Mouse (Mus musculus): ENCODE results near the gene Crbn. TPM values are rescaled to one million over a fixed set of nuclear protein-coding genes. Genes with fewer than 3 reads are reported as not detected.

Gene Crbn
- total RNA-seq, 2 experiments from 2014 or later, result 50.6 to 60.7 TPM

DNA sequence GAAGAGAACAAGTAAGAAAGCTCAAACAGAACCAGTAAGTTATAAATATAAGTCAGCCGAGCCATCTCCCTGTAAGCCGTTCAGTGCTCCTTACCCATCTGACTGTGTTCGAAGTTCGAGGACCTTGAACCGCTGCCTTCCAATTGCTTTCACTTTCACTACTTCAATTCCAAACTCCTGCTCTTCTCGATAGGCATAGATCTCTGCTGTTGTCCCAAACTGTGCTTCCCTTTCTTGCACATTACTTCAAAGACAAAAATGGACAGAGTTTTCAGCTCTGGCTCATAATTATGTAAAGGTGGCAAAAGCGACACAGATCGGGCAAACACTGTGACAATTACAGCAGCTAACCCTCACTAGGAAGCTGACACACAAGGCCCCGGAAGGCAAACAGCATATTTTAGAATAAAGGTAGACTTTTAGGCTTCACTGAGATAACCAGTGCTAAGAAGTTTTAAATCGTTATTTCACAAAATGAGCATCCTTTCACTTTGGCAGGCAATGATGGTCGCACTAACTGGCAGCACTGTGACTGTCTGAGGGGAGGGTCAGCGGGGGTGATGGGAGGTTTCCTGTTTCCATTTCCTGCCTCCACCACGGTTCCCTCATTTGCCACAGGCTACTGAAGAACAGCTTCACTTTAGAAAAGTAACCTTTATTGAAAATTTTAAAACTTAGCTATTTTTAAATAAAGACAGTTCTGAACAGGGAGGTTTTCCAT lies 5.6 kb downstream of the Crbn start:
- TF ChIP-seq CTCF (IDR thresholded peaks at IDR 0.05), result no peak
- no peak for DNase-seq
- Histone ChIP-seq H3K4me3 (no peak overlapping the region), H3K27ac (no peak overlapping the region)
- intact Hi-C loops (cut with DNase I), result no loop called here

GRCm38 (mm10) chr6:106793621-106794020 lies 6.3 kb downstream of the Crbn start:
- intact Hi-C loops (cut with DNase I), result no loop called here
- no peak for TF ChIP-seq CTCF (IDR thresholded peaks at IDR 0.05)
- DNase-seq, result no peak
- Histone ChIP-seq H3K4me3 (no peak overlapping the region), H3K27ac (no peak overlapping the region)

DNA sequence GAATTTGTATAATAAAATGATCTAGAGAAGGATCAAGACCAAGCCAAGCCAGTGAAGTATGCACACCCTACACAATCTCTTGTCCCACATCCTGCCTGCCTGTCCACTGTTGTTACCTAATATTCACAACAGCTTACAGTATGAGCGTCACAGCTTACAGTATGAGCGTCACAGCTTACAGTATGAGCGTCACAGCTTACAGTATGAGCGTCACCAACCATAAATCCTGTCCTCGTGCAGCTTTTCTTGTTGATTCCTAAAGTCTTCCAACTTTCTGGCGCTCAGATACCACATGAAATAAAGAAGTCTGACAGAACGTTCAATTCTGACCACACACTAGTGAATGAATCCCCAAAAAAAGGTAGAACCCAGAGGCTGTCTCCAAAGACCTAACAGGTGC lies 6.8 kb downstream of the Crbn start:
- intact Hi-C loops (cut with DNase I), result no loop called here
- H3K4me3 ChIP-seq, result no peak overlapping the region
- DNase-seq, result no peak
- no peak overlapping the region for H3K27ac ChIP-seq
- TF ChIP-seq CTCF (IDR thresholded peaks at IDR 0.05), result no peak

GRCm38 (mm10) chr6:106792486-106792885 lies 7.4 kb downstream of the Crbn start:
- Histone ChIP-seq H3K27ac (no peak overlapping the region), H3K4me3 (no peak overlapping the region)
- no peak for TF ChIP-seq CTCF (IDR thresholded peaks at IDR 0.05)
- intact Hi-C loops (cut with DNase I), result no loop called here
- no peak for DNase-seq

DNA sequence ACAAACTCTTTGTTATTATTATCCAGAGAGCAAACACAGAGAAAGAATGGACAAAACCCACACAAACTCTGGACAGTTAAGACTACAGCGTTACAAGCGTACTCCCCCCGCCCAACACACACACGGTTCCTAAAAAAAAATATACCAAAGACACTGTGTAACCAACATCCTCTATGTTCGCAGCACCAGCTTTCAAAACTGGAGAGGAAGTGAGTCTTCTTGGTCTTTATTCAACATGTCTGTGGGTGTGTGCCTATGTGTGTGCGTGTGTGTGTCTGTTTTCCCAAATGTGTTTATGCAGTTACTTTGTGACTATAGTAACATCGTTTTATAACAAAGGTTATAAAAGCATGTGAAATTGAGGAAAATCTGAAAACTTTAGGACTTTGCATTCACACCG lies 8.4 kb downstream of the Crbn start:
- Histone ChIP-seq H3K4me3 (no peak overlapping the region), H3K27ac (no peak overlapping the region)
- no peak for DNase-seq
- intact Hi-C loops (cut with DNase I), result no loop called here
- no peak for TF ChIP-seq CTCF (IDR thresholded peaks at IDR 0.05)

- Histone ChIP-seq H3K27ac (no peak overlapping the region), H3K4me3 (no peak overlapping the region)
- no peak for DNase-seq
- intact Hi-C loops (cut with DNase I), result no loop called here
- no peak for TF ChIP-seq CTCF (IDR thresholded peaks at IDR 0.05)
These were observed 12.7 kb downstream of the Crbn start for GRCm38 (mm10) chr6:106787138-106787537.

DNA sequence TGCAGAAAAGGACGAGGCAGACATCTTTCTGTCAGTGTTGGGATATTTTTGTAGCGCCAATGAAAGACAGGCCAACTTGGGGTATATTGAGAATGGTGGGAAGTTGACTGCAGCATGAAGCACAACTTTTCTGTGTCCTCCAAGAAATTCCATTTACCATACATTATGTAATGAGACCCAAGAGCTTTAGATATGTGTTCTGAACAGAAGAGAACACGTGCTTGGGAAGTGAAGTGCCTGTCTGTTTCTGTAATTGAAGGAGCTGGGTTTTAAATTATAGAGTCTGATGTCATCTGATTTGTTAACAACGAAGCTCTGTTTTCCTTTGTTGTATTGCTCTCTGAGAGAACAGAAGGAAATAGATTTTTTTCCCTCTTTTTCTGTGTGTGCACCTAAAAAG lies 29.8 kb downstream of the Crbn start:
- H3K27ac ChIP-seq, result no peak overlapping the region
- no peak for TF ChIP-seq CTCF (IDR thresholded peaks at IDR 0.05)
- H3K4me3 ChIP-seq, result peak overlapping the region; percentile 92
- no peak for DNase-seq
- intact Hi-C loops (cut with DNase I), result no loop called here

DNA sequence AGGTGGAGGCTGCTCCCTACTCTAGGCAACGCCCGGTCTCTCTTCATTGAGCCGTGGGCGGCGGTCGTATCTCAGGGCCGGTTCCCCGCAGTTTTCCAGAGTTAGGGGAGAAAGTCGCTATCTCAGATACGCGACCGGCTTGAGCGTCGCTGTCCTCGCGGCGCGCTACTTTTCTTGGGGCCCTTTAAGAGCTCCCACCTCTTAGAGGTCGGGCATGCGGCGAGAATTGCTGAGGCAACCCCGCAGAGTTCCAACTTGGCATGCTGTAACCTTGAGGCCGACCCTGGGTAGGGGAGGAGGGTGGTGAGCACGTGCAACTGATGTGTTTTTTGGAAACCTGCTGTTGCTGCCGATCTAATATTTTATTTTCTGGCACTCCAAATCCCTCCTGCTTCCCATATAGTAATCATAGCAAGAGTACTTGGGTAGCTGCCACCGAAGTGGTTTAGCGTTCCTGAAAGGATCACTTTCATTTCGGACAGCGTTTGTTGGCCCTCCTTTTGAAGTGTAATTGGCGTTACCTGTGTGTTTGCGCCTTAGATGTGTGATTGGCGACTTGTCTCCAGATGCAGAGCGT lies 30.5 kb downstream of the Crbn start:
- Histone ChIP-seq H3K4me3 (peak overlapping the region; percentile 92), H3K27ac (peak overlapping the region; percentile 92)
- intact Hi-C loops (cut with DNase I), result loop anchor here (5.0 kb wide), 1 partner anchor 33 kb away; the partner anchor contains the start of gene Crbn
- no peak for DNase-seq
- TF ChIP-seq CTCF (IDR thresholded peaks at IDR 0.05), result no peak

- DNase-seq, result peak; percentile 99
- intact Hi-C loops (cut with DNase I), result loop anchor here (5.0 kb wide), 1 partner anchor 34 kb away; the partner anchor contains the start of gene Crbn
- Histone ChIP-seq H3K27ac (peak within 1 kb of the TSS; percentile 92), H3K4me3 (peak within 1 kb of the TSS; percentile 92)
- no peak for TF ChIP-seq CTCF (IDR thresholded peaks at IDR 0.05)
These were observed 31.1 kb downstream of the Crbn start, which contains the start of gene Trnt1 for GRCm38 (mm10) chr6:106768640-106769289. Trnt1 (plus strand) TSS chr6:106769120.

DNA sequence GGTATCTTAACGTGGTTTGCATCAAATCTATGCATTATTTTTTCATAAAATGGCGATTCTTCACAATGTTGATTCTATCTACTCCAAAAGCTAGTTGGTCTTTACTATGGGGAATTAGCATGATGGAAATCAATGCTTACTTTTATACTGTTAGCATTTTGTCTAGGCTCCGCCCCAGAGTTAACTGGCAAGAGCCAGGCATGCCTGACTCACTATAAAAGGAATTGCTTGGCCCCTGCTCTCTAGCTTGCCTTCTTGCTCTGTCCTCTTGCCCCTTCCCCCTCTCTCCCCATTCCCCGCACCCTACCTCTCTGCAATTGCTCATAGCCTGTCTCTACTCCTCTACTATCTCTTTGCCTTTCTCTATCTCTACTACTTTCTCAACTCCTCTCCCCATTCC lies 33.1 kb downstream of the Crbn start:
- Histone ChIP-seq H3K27ac (no peak overlapping the region), H3K4me3 (no peak overlapping the region)
- intact Hi-C loops (cut with DNase I), result loop anchor here (5.0 kb wide), 1 partner anchor 36 kb away; the partner anchor contains the start of gene Crbn
- no peak for DNase-seq
- TF ChIP-seq CTCF (IDR thresholded peaks at IDR 0.05), result no peak

DNA sequence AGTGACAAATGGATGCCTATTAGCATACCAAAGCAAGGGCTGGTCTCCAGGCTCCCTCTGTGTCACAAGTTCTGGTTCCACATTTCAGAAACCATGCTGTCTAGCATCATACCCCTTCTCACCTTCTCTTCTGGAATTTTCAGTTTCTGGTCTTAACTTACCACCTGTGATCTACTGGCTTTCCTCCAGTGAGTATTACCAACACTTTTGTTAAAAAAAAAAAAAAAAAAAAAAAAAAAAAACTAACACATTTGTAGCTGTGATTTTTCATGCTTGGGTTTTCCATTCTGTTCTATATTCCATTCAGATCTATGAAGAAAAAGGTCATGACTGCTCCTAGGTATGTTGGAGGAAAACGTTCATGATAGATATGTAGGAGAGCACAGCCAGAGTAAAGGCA lies 34.0 kb downstream of the Crbn start:
- intact Hi-C loops (cut with DNase I), result loop anchor here (5.0 kb wide), 1 partner anchor 36 kb away; the partner anchor contains the start of gene Crbn
- TF ChIP-seq CTCF (IDR thresholded peaks at IDR 0.05), result no peak
- DNase-seq, result no peak
- H3K27ac ChIP-seq, result no peak overlapping the region
- no peak overlapping the region for H3K4me3 ChIP-seq

DNA sequence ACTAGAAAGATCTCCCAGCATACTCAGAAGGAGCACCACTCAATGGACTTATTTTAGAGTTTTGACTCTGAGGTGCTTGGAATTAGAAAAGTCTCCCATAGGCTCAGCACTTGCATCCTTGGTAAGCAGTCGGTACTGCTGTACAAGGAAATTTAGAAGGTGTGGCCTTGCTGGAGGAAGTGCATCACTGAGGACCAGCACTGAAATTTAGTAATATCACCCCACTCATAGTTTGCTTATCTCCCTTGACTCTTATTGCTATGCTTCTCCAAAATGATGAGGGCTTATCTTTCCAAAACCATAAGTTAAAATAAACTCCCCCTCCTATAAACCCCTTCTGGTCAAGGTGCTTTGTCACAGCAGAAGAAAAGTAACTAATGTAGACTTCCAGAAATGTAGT lies 38.4 kb downstream of the Crbn start:
- no peak for DNase-seq
- Histone ChIP-seq H3K27ac (no peak overlapping the region), H3K4me3 (no peak overlapping the region)
- intact Hi-C loops (cut with DNase I), result no loop called here
- no peak for TF ChIP-seq CTCF (IDR thresholded peaks at IDR 0.05)
